Mouse (Mus musculus) intestine, embryonic 14.5 days (tissue): ENCODE measurements at regions not wholly inside any gene's neighbourhood (a gene's known extent, or its start where the extent isn't known, plus 50 kb on each side); places are given as distances from the start of the nearest gene placed in this dataset.
"Not testable (repeated sequence)": the region's sequence is repeated elsewhere in the genome, so short reads cannot be mapped to it uniquely, and the experiment has no call there.

Source experiments
- ATAC-seq: fragments of 200-750 bp; cut with Nextera tagmentation; replicated peaks from 2 replicates; pipeline ENCODE4 v1.8.0; 2017; ENCODE audit warnings: low read depth, moderate number of reproducible peaks, moderate TSS enrichment, moderate library complexity; ENCODE audit not compliant: low FRiP score, low TSS enrichment
- DNase-seq: peaks from one replicate; pipeline ENCODE4 v3.0.0-alpha.2; 2018; ENCODE audit warnings: low spot score
- H3K27ac ChIP-seq: fragments of 300-500 bp; sonication (generic); 2 replicates; pipeline ENCODE4 v1.5.1; 2014; ENCODE audit warnings: low read depth, mild to moderate bottlenecking, control low read depth
- H3K27me3 ChIP-seq: fragments of 300-500 bp; sonication (generic); replicated peaks from 2 replicates; pipeline ENCODE4 v1.6.1; 2014; ENCODE audit warnings: low read length, control low read depth; ENCODE audit not compliant: control insufficient read depth, insufficient read depth
- H3K36me3 ChIP-seq: fragments of 300-500 bp; sonication (generic); 2 replicates; pipeline ENCODE4 v1.6.1; 2014; ENCODE audit warnings: low read length, control low read depth; ENCODE audit not compliant: control insufficient read depth, insufficient read depth
- H3K4me1 ChIP-seq: fragments of 300-500 bp; sonication (generic); replicated peaks from 2 replicates; pipeline ENCODE4 v1.6.1; 2014; ENCODE audit warnings: low read length, control low read depth, mixed read lengths; ENCODE audit not compliant: control insufficient read depth, insufficient read depth
- H3K4me2 ChIP-seq: fragments of 300-500 bp; sonication (generic); 2 replicates; pipeline ENCODE4 v1.6.1; 2014; ENCODE audit warnings: low read length
- H3K4me3 ChIP-seq: fragments of 300-500 bp; sonication (generic); 2 replicates; pipeline ENCODE4 v1.5.1; 2014; ENCODE audit warnings: low read depth, low read length, control low read depth, mixed read lengths
- H3K9ac ChIP-seq: fragments of 300-500 bp; sonication (generic); 2 replicates; pipeline ENCODE4 v1.6.1; 2014; ENCODE audit warnings: mild to moderate bottlenecking, low read length
- H3K9me3 ChIP-seq: fragments of 300-500 bp; sonication (generic); 2 replicates; pipeline ENCODE4 v1.6.1; 2016; ENCODE audit warnings: low read length, control low read depth; ENCODE audit not compliant: control insufficient read depth
- WGBS: fragments of 180-500 bp; shearing (Covaris S2); extraction: QIAGEN DNeasy Blood & Tissue Kit; methylation state at CpG from one replicate; pipeline ENCODE4 v1.1.7; 2014; 5-methylcytosine and 5-hydroxymethylcytosine counted together

DNA sequence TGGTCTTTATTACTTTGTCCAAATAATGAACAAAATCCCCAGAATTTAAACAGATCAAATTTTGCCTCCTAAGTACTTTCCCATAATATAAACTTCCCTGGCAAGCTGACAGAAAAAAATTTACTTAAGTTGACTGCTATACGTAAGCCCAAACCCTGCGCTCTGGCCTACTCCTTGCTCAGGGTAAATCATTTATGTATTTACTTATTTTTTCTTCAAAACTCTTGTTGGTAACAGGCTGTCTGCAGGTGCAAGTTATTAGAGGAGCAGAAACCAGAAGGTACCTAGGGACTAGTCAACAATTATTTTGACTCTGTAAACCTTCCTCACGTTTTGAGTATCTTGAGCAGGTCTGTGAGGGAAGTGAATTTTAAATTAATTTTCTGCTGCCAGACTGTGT, 2615.7 kb downstream of the Poteg start:
- Histone ChIP-seq H3K9me3 (no peaks in the 10 kb centered on the region), H3K9ac (no peak overlapping the region), H3K4me1 (no peaks in the 10 kb centered on the region), H3K27me3 (no peaks in the 10 kb centered on the region), H3K4me3 (no peak overlapping the region), H3K36me3 (no peaks in the 10 kb centered on the region), H3K4me2 (no peak overlapping the region), H3K27ac (no peak overlapping the region)
- no peak for DNase-seq
- WGBS = 59% methylated on average over 3 of the region's 3 CpGs
- no peak for ATAC-seq

GRCm38 (mm10) chr8:30077726-30078125, 2630.3 kb downstream of the Poteg start:
- ATAC-seq (no peak), DNase-seq (no peak)
- H3K4me1 ChIP-seq = no peaks in the 10 kb centered on the region
- no peak overlapping the region for H3K27ac ChIP-seq
- no peaks in the 10 kb centered on the region for H3K9me3 ChIP-seq
- no peaks in the 10 kb centered on the region for H3K36me3 ChIP-seq
- no peaks in the 10 kb centered on the region for H3K27me3 ChIP-seq
- H3K4me3 ChIP-seq = no peak overlapping the region
- H3K4me2 ChIP-seq = no peak overlapping the region
- no peak overlapping the region for H3K9ac ChIP-seq

DNA sequence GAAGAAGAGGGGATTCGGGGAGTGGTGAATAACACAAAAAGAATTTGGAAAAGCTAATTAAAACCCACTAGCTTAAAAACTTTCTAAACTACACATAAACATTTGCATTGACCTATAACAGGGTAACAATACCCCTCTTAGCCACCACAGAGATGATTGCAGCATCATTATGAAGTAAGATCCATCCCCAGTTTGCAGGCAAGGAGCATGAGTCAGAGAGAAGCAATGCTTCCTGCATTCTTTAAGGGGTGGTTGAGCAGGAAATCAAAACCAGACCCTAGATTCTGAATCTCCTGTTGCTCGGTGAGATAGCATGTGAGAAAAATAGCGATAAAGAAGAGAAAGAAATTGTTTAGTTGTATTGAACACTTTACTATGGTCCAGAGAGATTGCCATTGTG, 2680.3 kb downstream of the Poteg start:
- H3K4me2 ChIP-seq = no peak overlapping the region
- no peak for ATAC-seq
- H3K27me3 ChIP-seq = no peaks in the 10 kb centered on the region
- no peak overlapping the region for H3K4me3 ChIP-seq
- DNase-seq = no peak
- no peak overlapping the region for H3K27ac ChIP-seq
- 64% methylated on average over 3 of the region's 3 CpGs for WGBS
- H3K36me3 ChIP-seq = no peaks in the 10 kb centered on the region
- no peaks in the 10 kb centered on the region for H3K9me3 ChIP-seq
- no peak overlapping the region for H3K9ac ChIP-seq
- no peaks in the 10 kb centered on the region for H3K4me1 ChIP-seq

- DNase-seq = no peak
- WGBS = 84% methylated on average over 6 of the region's 6 CpGs
Observed at GRCm38 (mm10) chr8:30134999-30135398, 2687.5 kb downstream of the Poteg start.

GRCm38 (mm10) chr8:30151181-30151844, 2703.8 kb downstream of the Poteg start:
- Histone ChIP-seq H3K4me1 (no peaks in the 10 kb centered on the region), H3K36me3 (no peaks in the 10 kb centered on the region), H3K27me3 (no peaks in the 10 kb centered on the region), H3K27ac (no peak overlapping the region), H3K9me3 (no peaks in the 10 kb centered on the region), H3K4me2 (no peak overlapping the region), H3K4me3 (no peak overlapping the region), H3K9ac (no peak overlapping the region)
- DNase-seq (no peak), ATAC-seq (no peak)
- whole genome bisulfite sequencing = 54% methylated on average over 2 of the region's 2 CpGs

More at GRCm38 (mm10) chr8:30134999-30135398, 2687.5 kb downstream of the Poteg start:
- Histone ChIP-seq H3K9me3 (no peaks in the 10 kb centered on the region), H3K27me3 (no peaks in the 10 kb centered on the region), H3K9ac (no peak overlapping the region), H3K4me3 (no peak overlapping the region), H3K36me3 (no peaks in the 10 kb centered on the region), H3K4me1 (no peaks in the 10 kb centered on the region), H3K27ac (no peak overlapping the region), H3K4me2 (no peak overlapping the region)
- ATAC-seq = no peak

- H3K9ac ChIP-seq = no peak overlapping the region
- ATAC-seq (no peak), DNase-seq (no peak)
- H3K27me3 ChIP-seq = no peaks in the 10 kb centered on the region
- H3K36me3 ChIP-seq = no peaks in the 10 kb centered on the region
- 78% methylated on average over 4 of the region's 4 CpGs for WGBS
- no peak overlapping the region for H3K4me2 ChIP-seq
- H3K9me3 ChIP-seq = no peaks in the 10 kb centered on the region
- H3K27ac ChIP-seq = no peak overlapping the region
- no peak overlapping the region for H3K4me3 ChIP-seq
- H3K4me1 ChIP-seq = no peaks in the 10 kb centered on the region
Observed at GRCm38 (mm10) chr8:30152921-30153320, 2705.5 kb downstream of the Poteg start.

DNA sequence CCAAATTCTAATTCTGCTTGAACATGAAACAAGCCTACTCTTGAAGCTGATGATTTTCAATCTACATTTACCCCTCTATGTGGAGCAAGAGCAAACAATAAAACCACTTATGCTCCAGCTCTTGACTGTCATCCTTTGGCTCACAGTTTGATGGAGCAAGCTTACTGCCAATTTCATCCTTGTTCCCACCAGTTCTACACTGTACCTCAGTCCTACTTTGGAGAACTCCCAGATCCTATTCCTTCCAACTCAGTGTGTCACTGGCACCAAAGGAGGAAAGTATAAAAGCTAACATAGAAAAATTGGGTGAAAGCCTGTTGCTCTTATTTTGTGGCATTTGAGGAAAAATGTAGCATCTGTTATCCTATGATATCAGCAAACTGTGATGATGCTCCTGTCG, 2724.4 kb downstream of the Poteg start:
- ATAC-seq (no peak), DNase-seq (no peak)
- Histone ChIP-seq H3K4me2 (no peak overlapping the region), H3K9ac (no peak overlapping the region), H3K27ac (no peak overlapping the region), H3K4me3 (no peak overlapping the region), H3K36me3 (no peaks in the 10 kb centered on the region), H3K9me3 (no peaks in the 10 kb centered on the region), H3K27me3 (no peaks in the 10 kb centered on the region), H3K4me1 (no peaks in the 10 kb centered on the region)
- 52% methylated on average over 1 of the region's 1 CpGs for WGBS

DNA sequence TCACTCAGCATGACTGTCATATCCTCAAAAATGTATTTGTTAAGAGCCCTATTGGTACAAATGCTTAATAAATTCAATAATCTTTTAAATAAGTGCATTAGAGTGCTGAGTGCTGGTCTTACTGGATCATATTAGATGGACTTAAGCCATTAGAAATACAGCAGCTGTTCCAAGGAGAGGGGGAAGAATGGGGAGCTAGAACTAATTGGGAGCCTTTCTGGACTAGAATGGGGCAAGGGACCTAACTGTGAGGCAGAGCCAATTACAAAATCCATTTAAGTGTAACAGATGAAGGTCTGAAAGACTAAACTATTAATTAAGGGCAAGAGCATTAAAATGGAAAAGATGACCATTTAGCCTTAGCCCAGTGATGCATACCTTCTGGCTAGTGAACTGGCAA, 2755.3 kb downstream of the Poteg start:
- not testable (repeated sequence) for H3K27me3 ChIP-seq, H3K4me2 ChIP-seq, DNase-seq, H3K9ac ChIP-seq, H3K36me3 ChIP-seq, ATAC-seq, H3K4me1 ChIP-seq, H3K4me3 ChIP-seq, H3K27ac ChIP-seq, H3K9me3 ChIP-seq

- 82% methylated on average over 5 of the region's 5 CpGs for WGBS
- Histone ChIP-seq H3K4me2 (no peak overlapping the region), H3K27ac (no peak overlapping the region), H3K9me3 (no peaks in the 10 kb centered on the region), H3K27me3 (no peaks in the 10 kb centered on the region), H3K4me1 (no peaks in the 10 kb centered on the region), H3K4me3 (no peak overlapping the region), H3K9ac (no peak overlapping the region), H3K36me3 (no peaks in the 10 kb centered on the region)
- DNase-seq (no peak), ATAC-seq (no peak)
Observed at GRCm38 (mm10) chr8:30227354-30227753, 2779.9 kb downstream of the Poteg start.
